Mouse (Mus musculus): ENCODE results near the gene Spata5. TPM values are rescaled to one million over a fixed set of nuclear protein-coding genes. Genes with fewer than 3 reads are reported as not detected.
A peak's percentile ranks its signal among the peaks of the same experiment; 100 is the strongest.

The Spata5 gene
- total RNA-seq, 2 experiments from 2014 or later, result 21.1 to 21.5 TPM

GRCm38 (mm10) chr3:37604976-37605875 is 185.5 kb downstream of the Spata5 start:
- intact Hi-C loops (cut with DNase I), result no loop called here
- no peak for DNase-seq (ENCODE audit: low spot score in 2 of 2)

GRCm38 (mm10) chr3:37605876-37606238 is 186.2 kb downstream of the Spata5 start:
- DNase-seq (ENCODE audit: low spot score in 2 of 2), result peak in 1 of 2 experiments; percentile 30
- intact Hi-C loops (cut with DNase I), result no loop called here

- DNase-seq (ENCODE audit: low spot score in 2 of 2), result no peak
- intact Hi-C loops (cut with DNase I), result no loop called here
These were observed 189.2 kb downstream of the Spata5 start for GRCm38 (mm10) chr3:37608926-37609325.

- intact Hi-C loops (cut with DNase I), result no loop called here
- no peak for DNase-seq (ENCODE audit: low spot score in 2 of 2)
These were observed 191.0 kb downstream of the Spata5 start for GRCm38 (mm10) chr3:37610670-37611069.

GRCm38 (mm10) chr3:37613722-37614121 is 194.0 kb downstream of the Spata5 start:
- intact Hi-C loops (cut with DNase I), result no loop called here

GRCm38 (mm10) chr3:37614878-37615650 is 195.4 kb downstream of the Spata5 start:
- intact Hi-C loops (cut with DNase I), result no loop called here
- no peak for DNase-seq (ENCODE audit: low spot score in 2 of 2)

More at GRCm38 (mm10) chr3:37613722-37614121, 194.0 kb downstream of the Spata5 start:
- DNase-seq (ENCODE audit: low spot score in 2 of 2), result no peak

GRCm38 (mm10) chr3:37616586-37617547 is 197.2 kb downstream of the Spata5 start:
- DNase-seq (ENCODE audit: low spot score in 2 of 2), result no peak
- intact Hi-C loops (cut with DNase I), result no loop called here

Other genes with a start within 250 kb of the Spata5 start
- gene Il21, start 187.3 kb upstream of the Spata5 start, total RNA-seq (2021), result under 1 TPM in 1 of 2 experiments, not detected in 1; 0.48 TPM
- 1 to 10 TPM; 5.3 to 5.6 TPM for gene Bbs12, start 107.3 kb upstream of the Spata5 start, total RNA-seq (2021)
- 1 to 10 TPM; 6.7 to 7.9 TPM for gene Cetn4, start 107.2 kb upstream of the Spata5 start, total RNA-seq (2021)
- gene Fgf2, start 71.5 kb upstream of the Spata5 start, total RNA-seq (2021), result 1 to 10 TPM; 4.1 to 4.9 TPM
- gene Nudt6, start 315 bp downstream of the Spata5 start, total RNA-seq (2021), result 1 to 10 TPM; 5.0 to 7.0 TPM
- gene Spry1, start 220.1 kb downstream of the Spata5 start, total RNA-seq (2021), result 10 to 100 TPM; 12.0 to 12.2 TPM

Measured in left cerebral cortex, postnatal 25 days (tissue).